Mouse (Mus musculus): ENCODE results near the gene Olfr1355.
"Not testable (repeated sequence)": the region's sequence is repeated elsewhere in the genome, so short reads cannot be mapped to it uniquely, and the experiment has no call there.

Gene Olfr1355

DNA sequence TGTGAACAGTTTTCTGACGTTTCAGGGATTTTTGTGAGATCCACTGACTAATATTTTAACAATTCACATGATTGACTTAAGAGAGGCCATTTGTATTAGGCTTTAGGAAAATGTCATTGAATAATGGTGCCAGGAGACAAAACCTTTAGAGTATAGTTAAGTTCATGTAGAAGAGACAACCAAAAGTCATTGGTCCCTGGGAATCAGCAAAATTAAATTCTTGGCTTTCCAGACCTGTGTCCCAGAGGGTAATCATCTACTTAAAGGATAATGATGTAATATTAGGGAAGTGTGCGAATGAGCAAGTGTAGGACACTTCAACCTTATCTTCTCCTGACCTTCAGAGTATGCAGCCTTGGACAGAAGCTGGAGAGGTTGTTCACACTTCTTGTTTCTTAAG is at the start of gene Olfr1355:
Olfr1355 (plus strand) TSS at position 301 of the 400 bp plus-strand sequence.
- no peak for DNase-seq

- DNase-seq, result not testable (repeated sequence)
Observed at GRCm38 (mm10) chr10:78840456-78840855, 34.9 kb upstream of the Olfr1355 start.

DNA sequence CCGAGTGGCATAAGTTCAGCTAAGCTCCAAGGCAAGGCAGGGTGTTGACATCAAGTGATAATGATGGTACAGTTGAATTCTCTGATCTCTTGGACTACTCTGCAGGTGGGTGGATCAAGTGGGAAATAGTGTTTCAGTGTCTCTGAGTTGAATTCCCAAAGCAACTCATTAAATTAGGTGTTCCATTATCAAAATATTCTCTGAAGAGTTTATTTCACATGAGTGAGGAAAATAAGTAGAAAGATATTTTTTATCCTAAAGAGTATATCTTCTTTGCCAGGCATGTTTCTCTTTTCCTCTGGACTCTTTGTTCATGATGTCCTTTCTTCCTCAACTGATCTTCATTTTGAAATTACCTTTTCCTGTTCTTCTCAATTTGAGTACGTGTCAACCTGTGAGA is 23.3 kb upstream of the Olfr1355 start, which contains the start of gene Olfr1356:
Olfr1356 (minus strand) TSS at position 101 of the 400 bp plus-strand sequence.
- DNase-seq, result no peak

GRCm38 (mm10) chr10:78912871-78913270 is 37.5 kb downstream of the Olfr1355 start, which contains the start of gene Olfr1354:
Olfr1354 (plus strand) TSS chr10:78913171.
- not testable (repeated sequence) for DNase-seq
